Mouse (Mus musculus) forebrain, embryonic 11.5 days (tissue): Measurements from ENCODE around the gene Gm20388. TPM values are rescaled to one million over a fixed set of nuclear protein-coding genes. Genes with fewer than 3 reads are reported as not detected.

Source experiments
- ATAC-seq: fragments of 200-750 bp; cut with Nextera tagmentation; replicated peaks from 2 replicates; pipeline ENCODE4 v1.8.0; 2017; ENCODE audit warnings: moderate TSS enrichment; ENCODE audit not compliant: low FRiP score
- DNase-seq: peaks from one replicate; pipeline ENCODE4 v3.0.0-alpha.2; 2017; ENCODE audit warnings: low spot score
- H3K27ac ChIP-seq: fragments of 300-500 bp; sonication (generic); 2 replicates; pipeline ENCODE4 v1.5.1; 2014; ENCODE audit warnings: low read depth, low read length
- H3K27me3 ChIP-seq: fragments of 300-500 bp; sonication (generic); 2 replicates; pipeline ENCODE4 v1.6.1; 2014; ENCODE audit warnings: mild to moderate bottlenecking, low read length, mixed read lengths; ENCODE audit not compliant: control insufficient read depth, insufficient read depth
- H3K36me3 ChIP-seq: fragments of 300-500 bp; sonication (generic); 2 replicates; pipeline ENCODE4 v1.6.1; 2014; ENCODE audit warnings: mild to moderate bottlenecking, low read length, moderate library complexity, mixed read lengths; ENCODE audit not compliant: control insufficient read depth, insufficient read depth
- H3K4me1 ChIP-seq: fragments of 300-500 bp; sonication (generic); replicated peaks from 2 replicates; pipeline ENCODE4 v1.6.1; 2014; ENCODE audit warnings: low read length, mixed read lengths; ENCODE audit not compliant: control insufficient read depth, insufficient read depth
- H3K4me2 ChIP-seq: fragments of 300-500 bp; sonication (generic); 2 replicates; pipeline ENCODE4 v1.6.1; 2014; ENCODE audit warnings: low read depth, mild to moderate bottlenecking, low read length, moderate library complexity, mixed read lengths; ENCODE audit not compliant: severe bottlenecking
- H3K4me3 ChIP-seq: fragments of 300-500 bp; sonication (generic); 2 replicates; pipeline ENCODE4 v1.5.1; 2014; ENCODE audit warnings: low read depth, low read length
- H3K9ac ChIP-seq: fragments of 300-500 bp; sonication (generic); 2 replicates; pipeline ENCODE4 v1.6.1; 2014; ENCODE audit warnings: low read length
- H3K9me3 ChIP-seq: fragments of 300-500 bp; sonication (generic); 2 replicates; pipeline ENCODE4 v1.6.1; 2016; ENCODE audit warnings: low read length, mixed read lengths; ENCODE audit not compliant: control insufficient read depth
- WGBS: fragments of 180-500 bp; shearing (Covaris S2); extraction: QIAGEN DNeasy Blood & Tissue Kit; methylation state at CpG from one replicate; pipeline ENCODE4 v1.1.7; 2014; 5-methylcytosine and 5-hydroxymethylcytosine counted together
- polyA plus RNA-seq: library from polyadenylated mRNA; unstranded; fragments of >200 nt; fragmentation: Nextera tagmentation; extraction: Ambion mirVana; gene quantifications from 2 replicates; pipeline ENCODE4 v1.2.1, GENCODE M21; 2014

Gm20388 gene
- polyA plus RNA-seq, 1 experiment from 2014 or later, result not detected

DNA sequence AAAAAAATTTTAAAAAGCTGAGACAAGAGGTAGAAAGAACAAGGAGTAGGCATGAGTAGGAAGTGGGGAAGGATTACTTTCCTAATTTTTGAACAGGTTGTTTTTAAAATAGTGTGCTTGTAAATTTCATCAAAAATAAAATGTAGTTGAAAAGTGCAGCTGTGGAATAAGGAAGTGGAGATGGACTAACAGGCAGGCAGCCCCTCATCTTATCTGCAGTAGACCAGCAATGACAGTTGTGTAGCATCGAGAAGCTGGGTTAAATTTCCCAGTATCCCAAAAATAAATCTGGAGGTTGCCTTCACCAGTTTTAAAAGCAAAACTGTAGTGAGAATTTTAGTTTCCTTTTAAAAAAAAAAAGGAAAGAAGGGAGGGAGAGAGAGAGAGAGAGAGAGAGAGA is 3943.6 kb downstream of the Gm20388 start:
- H3K9ac ChIP-seq, result no peak overlapping the region
- ATAC-seq, result no peak

DNA sequence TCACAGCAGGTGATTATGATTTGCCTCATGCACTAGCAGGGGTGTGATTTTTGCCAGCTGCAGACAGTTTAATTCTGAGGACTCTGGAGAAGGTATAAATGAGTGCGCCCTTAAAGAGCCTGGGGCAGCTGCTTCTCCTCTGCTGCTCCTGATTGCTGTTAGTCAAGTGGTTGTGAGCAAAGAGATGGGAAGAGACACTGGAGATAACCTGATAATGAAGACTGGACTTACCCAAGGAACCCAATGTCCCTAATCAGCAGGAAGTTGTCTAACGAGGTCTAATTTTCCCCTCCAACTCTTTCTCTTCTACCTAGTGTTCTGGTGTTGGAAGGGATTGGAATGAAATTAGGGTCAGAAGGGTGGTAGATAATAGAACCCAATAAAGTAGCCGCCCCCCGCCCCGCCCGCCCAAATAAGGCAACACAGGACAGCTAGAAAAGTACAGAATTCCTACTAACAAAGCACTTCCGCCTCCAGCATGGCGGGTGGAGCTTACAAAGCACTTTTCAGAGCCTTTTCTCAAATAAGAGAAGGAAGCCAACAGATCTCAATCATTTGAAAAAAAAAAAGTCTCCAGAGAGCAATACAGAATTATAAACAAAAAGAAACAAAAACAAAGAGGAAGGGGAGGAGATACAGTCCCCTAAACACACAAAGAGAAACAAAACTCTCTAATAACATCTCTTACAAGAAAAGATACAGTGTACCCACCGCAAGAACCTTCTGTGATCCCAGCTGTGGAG is 3944.3 kb downstream of the Gm20388 start:
- H3K27me3 ChIP-seq, result no peaks in the 10 kb centered on the region
- H3K27ac ChIP-seq, result no peak overlapping the region
- H3K9me3 ChIP-seq, result no peaks in the 10 kb centered on the region; the same call in 1 of the 2 replicates
- H3K4me2 ChIP-seq, result no peak overlapping the region
- DNase-seq (no peak), ATAC-seq (no peak)
- peaks cover 6% of the 10 kb centered on the region; the same call in 1 of the 2 replicates for H3K4me1 ChIP-seq
- no peak overlapping the region for H3K9ac ChIP-seq
- no peaks in the 10 kb centered on the region for H3K36me3 ChIP-seq
- H3K4me3 ChIP-seq, result no peak overlapping the region
- WGBS, result 75% methylated on average over 9 of the region's 9 CpGs

More for the DNA sequence above, 3943.6 kb downstream of the Gm20388 start:
- no peak overlapping the region for H3K4me2 ChIP-seq
- peaks cover 6% of the 10 kb centered on the region; the same call in 1 of the 2 replicates for H3K4me1 ChIP-seq
- WGBS, result 85% methylated on average over 1 of the region's 1 CpGs
- no peaks in the 10 kb centered on the region for H3K36me3 ChIP-seq
- no peaks in the 10 kb centered on the region; the same call in 1 of the 2 replicates for H3K9me3 ChIP-seq
- H3K27me3 ChIP-seq, result no peaks in the 10 kb centered on the region
- H3K27ac ChIP-seq, result no peak overlapping the region
- no peak overlapping the region for H3K4me3 ChIP-seq
- no peak for DNase-seq

DNA sequence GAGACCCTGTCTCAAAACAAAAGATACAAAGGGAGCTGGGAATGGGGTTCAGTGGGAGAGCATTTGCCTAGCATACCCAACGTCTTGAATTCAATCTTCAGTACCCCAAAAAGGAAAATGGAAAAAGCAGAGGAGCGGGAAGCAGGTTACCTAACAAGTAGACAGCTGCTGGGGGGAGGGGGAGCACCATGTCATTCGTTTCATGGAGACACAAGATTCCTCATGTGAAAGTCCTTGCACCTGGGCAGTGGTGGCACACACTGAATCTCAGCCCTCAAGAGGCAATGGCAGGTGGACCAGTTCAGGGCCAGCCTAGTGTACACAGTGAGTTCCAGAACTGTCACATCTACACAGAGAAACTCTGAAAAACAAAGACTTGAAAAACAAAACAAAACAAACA is 3946.7 kb downstream of the Gm20388 start:
- peaks cover 5% of the 10 kb centered on the region; the same call in 1 of the 2 replicates for H3K27me3 ChIP-seq
- H3K9ac ChIP-seq, result no peak overlapping the region
- H3K36me3 ChIP-seq, result no peaks in the 10 kb centered on the region
- H3K27ac ChIP-seq, result no peak overlapping the region
- 77% methylated on average over 3 of the region's 3 CpGs for WGBS
- H3K9me3 ChIP-seq, result no peaks in the 10 kb centered on the region; the same call in 1 of the 2 replicates
- no peak for DNase-seq
- H3K4me1 ChIP-seq, result peaks cover 6% of the 10 kb centered on the region; the same call in 1 of the 2 replicates
- H3K4me2 ChIP-seq, result no peak overlapping the region
- no peak overlapping the region for H3K4me3 ChIP-seq
- ATAC-seq, result no peak

- peak; percentile 60 for DNase-seq
- no peak overlapping the region for H3K27ac ChIP-seq
- H3K4me2 ChIP-seq, result peak overlapping the region; percentile 64
- peak overlapping the region; percentile 61 for H3K9ac ChIP-seq
- peaks cover 5% of the 10 kb centered on the region; the same call in 1 of the 2 replicates for H3K27me3 ChIP-seq
- WGBS, result 0% methylated on average over 17 of the region's 17 CpGs
- no peaks in the 10 kb centered on the region for H3K36me3 ChIP-seq
- peaks cover 6% of the 10 kb centered on the region; the same call in 1 of the 2 replicates for H3K4me1 ChIP-seq
- ATAC-seq, result peak; percentile 45
- peak overlapping the region; percentile 67 for H3K4me3 ChIP-seq
- no peaks in the 10 kb centered on the region; the same call in 1 of the 2 replicates for H3K9me3 ChIP-seq
Measured at GRCm38 (mm10) chr8:123858574-123858940, 3947.9 kb downstream of the Gm20388 start.

DNA sequence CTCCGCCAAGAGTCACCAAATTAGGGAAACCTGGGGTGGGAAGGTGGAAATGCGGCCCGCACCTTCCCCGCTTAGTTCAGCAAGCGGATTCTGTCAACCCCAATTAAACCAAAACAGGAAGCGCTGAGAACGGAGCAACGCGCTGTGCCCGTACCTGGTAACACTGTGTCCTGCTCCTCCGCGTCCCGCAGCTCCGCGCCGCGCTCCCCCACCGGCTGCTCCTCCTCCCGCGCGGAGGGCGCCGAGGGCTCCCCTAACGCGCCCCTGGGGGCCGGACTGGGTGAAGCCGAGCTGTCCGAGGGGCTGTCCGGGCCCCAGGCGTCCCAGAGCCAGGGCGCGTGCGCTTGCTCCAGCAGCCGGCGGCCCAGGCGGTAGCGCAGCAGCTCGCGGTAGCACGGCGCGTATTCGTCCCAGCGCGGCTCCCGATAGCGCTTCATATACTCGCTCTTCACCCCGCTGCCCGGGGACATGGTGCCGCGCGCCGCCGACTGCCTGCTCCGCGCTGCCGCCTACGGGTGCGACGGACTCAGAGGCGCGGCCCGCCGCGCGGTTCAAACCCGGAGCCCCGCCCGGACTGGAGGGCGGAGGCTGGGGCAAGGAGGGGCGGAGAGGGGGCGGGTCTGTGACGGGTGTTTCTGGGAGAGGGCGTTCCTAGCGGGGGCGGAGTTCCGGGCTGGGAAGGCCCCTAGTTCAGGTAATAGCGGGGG is 3948.5 kb downstream of the Gm20388 start:
- Histone ChIP-seq H3K27me3 (peaks cover 5% of the 10 kb centered on the region; the same call in 1 of the 2 replicates), H3K36me3 (no peaks in the 10 kb centered on the region), H3K4me3 (peak overlapping the region; percentile 67), H3K9ac (peak overlapping the region; percentile 61), H3K4me1 (peaks cover 8% of the 10 kb centered on the region; the same call in 1 of the 2 replicates), H3K27ac (0 out of 2 replicates have a peak overlapping the region, but pooled peaks have one; percentile 1), H3K4me2 (peak overlapping the region; percentile 64), H3K9me3 (no peaks in the 10 kb centered on the region; the same call in 1 of the 2 replicates)
- under 1% methylated on average over 77 of the region's 79 CpGs for WGBS
- ATAC-seq (peak; percentile 94), DNase-seq (peak; percentile 97)

GRCm38 (mm10) chr8:123859648-123860259 is 3949.1 kb downstream of the Gm20388 start, which contains the start of gene Ccsap:
Gene Ccsap, minus strand, starts transcription at chr8:123860209.
- Histone ChIP-seq H3K36me3 (no peaks in the 10 kb centered on the region), H3K4me1 (peaks cover 9% of the 10 kb centered on the region; the same call in 1 of the 2 replicates), H3K4me3 (peak within 1 kb of the TSS; percentile 67), H3K4me2 (peak within 1 kb of the TSS; percentile 64), H3K9ac (peak within 1 kb of the TSS; percentile 61), H3K27me3 (peaks cover 5% of the 10 kb centered on the region; the same call in 1 of the 2 replicates), H3K9me3 (no peaks in the 10 kb centered on the region; the same call in 1 of the 2 replicates), H3K27ac (0 out of 2 replicates have a peak within 1 kb of the TSS, but pooled peaks have one; percentile 1)
- 1% methylated on average over 45 of the region's 48 CpGs for WGBS
- DNase-seq, result peak; percentile 76
- no peak for ATAC-seq

DNA sequence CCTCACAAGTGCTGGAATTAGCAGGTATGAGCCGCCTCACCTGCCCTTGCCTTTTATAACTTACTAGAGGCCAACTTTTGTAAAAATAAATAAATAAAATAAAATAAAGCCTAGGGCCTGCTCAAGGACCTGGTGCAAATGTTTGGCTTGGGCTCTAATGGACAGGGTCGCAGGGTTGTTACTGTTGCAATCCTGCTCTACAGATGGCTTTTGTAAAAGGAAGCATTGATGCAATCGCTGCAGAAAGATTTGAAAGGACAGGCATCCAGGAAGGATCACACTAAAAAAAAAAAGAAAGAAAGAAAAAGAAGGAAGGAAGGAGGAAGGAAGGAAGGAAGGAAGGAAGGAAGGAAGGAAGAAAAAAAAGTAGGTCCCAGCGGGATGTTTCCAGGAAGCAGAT is 3949.7 kb downstream of the Gm20388 start:
- peaks cover 5% of the 10 kb centered on the region; the same call in 1 of the 2 replicates for H3K27me3 ChIP-seq
- H3K36me3 ChIP-seq, result no peaks in the 10 kb centered on the region
- no peaks in the 10 kb centered on the region; the same call in 1 of the 2 replicates for H3K9me3 ChIP-seq
- DNase-seq (no peak), ATAC-seq (no peak)
- no peak overlapping the region for H3K4me3 ChIP-seq
- WGBS, result 81% methylated on average over 4 of the region's 4 CpGs
- H3K9ac ChIP-seq, result no peak overlapping the region
- no peak overlapping the region for H3K4me2 ChIP-seq
- peaks cover 9% of the 10 kb centered on the region; the same call in 1 of the 2 replicates for H3K4me1 ChIP-seq
- H3K27ac ChIP-seq, result no peak overlapping the region

- WGBS, result 89% methylated on average over 7 of the region's 7 CpGs
- ATAC-seq, result no peak
- H3K4me3 ChIP-seq, result no peak overlapping the region
Measured at GRCm38 (mm10) chr8:123865786-123866185, 3955.1 kb downstream of the Gm20388 start.

More at GRCm38 (mm10) chr8:123865786-123866185, 3955.1 kb downstream of the Gm20388 start:
- Histone ChIP-seq H3K36me3 (no peaks in the 10 kb centered on the region), H3K9ac (no peak overlapping the region), H3K4me1 (0 out of 2 replicates have a peak, but pooled peaks cover 2% of the 10 kb centered on the region), H3K27ac (no peak overlapping the region), H3K27me3 (peaks cover 3% of the 10 kb centered on the region; the same call in 1 of the 2 replicates), H3K4me2 (no peak overlapping the region), H3K9me3 (no peaks in the 10 kb centered on the region)
- DNase-seq, result no peak
